Mouse (Mus musculus): Measurements from ENCODE around the gene Atp5j2. TPM values are rescaled to one million over a fixed set of nuclear protein-coding genes. Genes with fewer than 3 reads are reported as not detected.

Atp5j2 gene
- polyA plus RNA-seq, 1 experiment: 445 TPM

GRCm38 (mm10) chr5:145139571-145140519 is 52.0 kb downstream of the Atp5j2 start, which contains the start of the genes Pdap1 and Bud31:
Gene Pdap1 (minus strand): TSS chr5:145140238.
Gene Bud31 (plus strand): TSS chr5:145140362.
- peak; percentile 82 for TF ChIP-seq POLR2A (IDR thresholded peaks at IDR 0.05; ENCODE audit: borderline replicate concordance, insufficient read depth, low read length)
- TF ChIP-seq CTCF (IDR thresholded peaks at IDR 0.05; ENCODE audit: borderline replicate concordance, insufficient read depth, low read depth, low read length): no peak
- Histone ChIP-seq H3K4me1 (ENCODE audit: control insufficient read depth, insufficient read depth, low read length) (no peaks in the 10 kb centered on the region), H3K27ac (ENCODE audit: insufficient read depth, low read length) (peak within 1 kb of the TSS; percentile 90), H3K27me3 (ENCODE audit: control insufficient read depth, insufficient read depth, low read length) (no peaks in the 10 kb centered on the region), H3K4me3 (replicated peaks; ENCODE audit: insufficient read depth, low read depth, low read length) (peak within 1 kb of the TSS; percentile 98)
- WGBS: under 1% methylated on average over 83 of the region's 84 CpGs
- DNase-seq: peak; percentile 95 to 98

- H3K4me1 ChIP-seq (ENCODE audit: control insufficient read depth, insufficient read depth, low read length): no peaks in the 10 kb centered on the region
- no peak for DNase-seq
- 1% methylated on average over 6 of the region's 6 CpGs for WGBS
- H3K27me3 ChIP-seq (ENCODE audit: control insufficient read depth, insufficient read depth, low read length): no peaks in the 10 kb centered on the region
- H3K27ac ChIP-seq (ENCODE audit: insufficient read depth, low read length): no peak overlapping the region
- no peak for TF ChIP-seq POLR2A (IDR thresholded peaks at IDR 0.05; ENCODE audit: borderline replicate concordance, insufficient read depth, low read length)
- no peak for TF ChIP-seq CTCF (IDR thresholded peaks at IDR 0.05; ENCODE audit: borderline replicate concordance, insufficient read depth, low read depth, low read length)
- peak overlapping the region; percentile 98 for H3K4me3 ChIP-seq (replicated peaks; ENCODE audit: insufficient read depth, low read depth, low read length)
These were observed 53.0 kb downstream of the Atp5j2 start for GRCm38 (mm10) chr5:145138836-145139235.

Other genes starting within 250 kb of the Atp5j2 start
- 21.6 and 21.9 TPM in 2 replicates for gene Smurf1, start 226.2 kb downstream of the Atp5j2 start, polyA plus RNA-seq (2012; rRNA removed)
- gene Gm4871, start 159.3 kb downstream of the Atp5j2 start, polyA plus RNA-seq (2012; rRNA removed): not detected in 2 replicates
- not detected in 2 replicates for gene 1700018F24Rik, start 149.1 kb downstream of the Atp5j2 start, polyA plus RNA-seq (2012; rRNA removed)
- gene Arpc1a, start 108.2 kb downstream of the Atp5j2 start, polyA plus RNA-seq (2012; rRNA removed): 214 and 221 TPM in 2 replicates
- not detected in 2 replicates for gene Kpna7, start 108.0 kb downstream of the Atp5j2 start, polyA plus RNA-seq (2012; rRNA removed)
- 46.2 and 50.2 TPM in 2 replicates for gene Arpc1b, start 77.8 kb downstream of the Atp5j2 start, polyA plus RNA-seq (2012; rRNA removed)
- gene Pdap1, start 51.8 kb downstream of the Atp5j2 start, polyA plus RNA-seq (2012; rRNA removed): 61.0 and 70.4 TPM in 2 replicates
- gene Bud31, start 51.7 kb downstream of the Atp5j2 start, polyA plus RNA-seq (2012; rRNA removed): 101 and 106 TPM in 2 replicates
- 20.2 and 22.4 TPM in 2 replicates for gene Ptcd1, start 25.0 kb downstream of the Atp5j2 start, polyA plus RNA-seq (2012; rRNA removed)
- gene Cpsf4, start 24.8 kb downstream of the Atp5j2 start, polyA plus RNA-seq (2012; rRNA removed): 40.7 and 40.9 TPM in 2 replicates
- gene Zkscan14, start 9.8 kb upstream of the Atp5j2 start, polyA plus RNA-seq (2012; rRNA removed): 9.9 and 10.3 TPM in 2 replicates
- 11.0 and 11.2 TPM in 2 replicates for gene Zkscan5, start 12.5 kb upstream of the Atp5j2 start, polyA plus RNA-seq (2012; rRNA removed)
- 26.5 and 26.9 TPM in 2 replicates for gene Zfp655, start 39.7 kb upstream of the Atp5j2 start, polyA plus RNA-seq (2012; rRNA removed)
- 17.7 and 20.5 TPM in 2 replicates for gene Zscan25, start 88.4 kb upstream of the Atp5j2 start, polyA plus RNA-seq (2012; rRNA removed)
- 0.15 TPM in 1 of 2 replicates, not detected in the other for gene Cyp3a57, start 153.2 kb upstream of the Atp5j2 start, polyA plus RNA-seq (2012; rRNA removed)